Comparison of ENCODE assay signal across 9 mouse cellular contexts in genomic region chr12:17271272-17271671, GRCm38 (mm10). TPM values are rescaled to one million over a fixed set of nuclear protein-coding genes. Genes with fewer than 3 reads are reported as not detected.
DNase-seq lines count a peak whose midpoint lies in the region; ATAC-seq and TF ChIP-seq lines count a peak whose summit lies in the region.
"Had no signal": no experiment of that assay in that cellular context is flagged by ENCODE, and none has a peak within 500 bp of the region (broad histone marks: within the 10 kb centered on the region; RNA-seq: fewer than 3 reads in every experiment).

No protein-coding gene starts in this region.

- ATAC-seq in heart, postnatal 0 days (ENCODE audit: insufficient read depth, low read depth), result no peak
- no peak for ATAC-seq in G1E (ENCODE audit: extremely low read depth, insufficient number of reproducible peaks, low FRiP score, poor library complexity, severe bottlenecking)
- peak; percentile 53 for ATAC-seq in granulocyte monocyte progenitor cell, adult 5-6 weeks (replicated peaks; ENCODE audit: poor library complexity, severe bottlenecking)
- peak; percentile 32 for ATAC-seq in neutrophil, adult 5-6 weeks (ENCODE audit: extremely low read depth, insufficient number of reproducible peaks, low FRiP score, poor library complexity, severe bottlenecking)
- no peak for ATAC-seq in megakaryocyte-erythroid progenitor cell, adult 5-6 weeks (replicated peaks; ENCODE audit: low FRiP score, low TSS enrichment, poor library complexity, severe bottlenecking)

- no peak for TF ChIP-seq EP300 in heart, postnatal 0 days (IDR thresholded peaks at IDR 0.05; ENCODE audit: low read depth)

- peaks cover 62% of the 10 kb centered on the region for H3K36me3 ChIP-seq in heart, postnatal 0 days (replicated peaks; ENCODE audit: control insufficient read depth, insufficient read depth, low read length)
- peaks cover 80% of the 10 kb centered on the region for H3K36me3 ChIP-seq in G1E (replicated peaks)
- H3K36me3 ChIP-seq in limb, embryonic 10.5 days, result peaks cover 81% of the 10 kb centered on the region

- no peak overlapping the region for H3K4me3 ChIP-seq in heart, postnatal 0 days (ENCODE audit: low read depth, low read length)
- no peak overlapping the region for H3K4me3 ChIP-seq in G1E (ENCODE audit: low read depth, low read length)
- no peak overlapping the region for H3K4me3 ChIP-seq in limb, embryonic 10.5 days
- H3K4me3 ChIP-seq: embryonic facial prominence, embryonic 12.5 days had no signal

- 72% methylated on average over 1 of the region's 1 CpGs for WGBS in heart, postnatal 0 days
- 77% methylated on average over 1 of the region's 1 CpGs for WGBS in limb, embryonic 10.5 days

- H3K9ac ChIP-seq in heart, postnatal 0 days (replicated peaks; ENCODE audit: low read depth, low read length), result no peak overlapping the region
- H3K9ac ChIP-seq: embryonic facial prominence, embryonic 12.5 days had no signal

- no peak overlapping the region for H3K4me2 ChIP-seq in heart, postnatal 0 days (ENCODE audit: low read depth, low read length)
- H3K4me2 ChIP-seq: embryonic facial prominence, embryonic 12.5 days had no signal

- no peaks in the 10 kb centered on the region for H3K9me3 ChIP-seq in heart, postnatal 0 days (replicated peaks; ENCODE audit: control insufficient read depth, low read length)
- H3K9me3 ChIP-seq in G1E (replicated peaks), result no peaks in the 10 kb centered on the region
- no peaks in the 10 kb centered on the region for H3K9me3 ChIP-seq in limb, embryonic 10.5 days (replicated peaks)
- H3K9me3 ChIP-seq: embryonic facial prominence, embryonic 12.5 days had no signal

- peaks cover 9% of the 10 kb centered on the region for H3K4me1 ChIP-seq in heart, postnatal 0 days (ENCODE audit: control insufficient read depth, insufficient read depth)
- H3K4me1 ChIP-seq in G1E (ENCODE audit: insufficient read depth, low read depth, low read length), result peaks cover 19% of the 10 kb centered on the region
- H3K4me1 ChIP-seq in limb, embryonic 10.5 days, result peaks cover 16% of the 10 kb centered on the region

- H3K27ac ChIP-seq in heart, postnatal 0 days (ENCODE audit: low read depth), result no peak overlapping the region
- H3K27ac ChIP-seq in limb, embryonic 10.5 days, result no peak overlapping the region
- H3K27ac ChIP-seq: embryonic facial prominence, embryonic 12.5 days had no signal

- H3K27me3 ChIP-seq in heart, postnatal 0 days (ENCODE audit: control insufficient read depth, insufficient read depth, low read length), result no peaks in the 10 kb centered on the region
- H3K27me3 ChIP-seq in G1E (ENCODE audit: insufficient read depth, low read length), result no peaks in the 10 kb centered on the region
- H3K27me3 ChIP-seq in limb, embryonic 10.5 days (ENCODE audit: low read depth, poor library complexity, severe bottlenecking), result no peaks in the 10 kb centered on the region
- H3K27me3 ChIP-seq: embryonic facial prominence, embryonic 12.5 days had no signal

- DNase-seq in heart, postnatal 0 days (ENCODE audit: low spot score), result no peak
- DNase-seq in heart, adult 11 months, result no peak
- DNase-seq in 3T3-L1 (ENCODE audit: low read depth, low spot score) (peak; percentile 74), G1E (ENCODE audit: low spot score) (no peak)
- DNase-seq in limb, embryonic 10.5 days (ENCODE audit: low spot score), result no peak

- TF ChIP-seq CTCF in heart, postnatal 0 days (IDR thresholded peaks at IDR 0.05; ENCODE audit: low read depth), result peak; percentile 41
- peak; percentile 33; the same call in 1 of the 2 replicates for TF ChIP-seq CTCF in G1E (IDR thresholded peaks at IDR 0.05; ENCODE audit: low read depth, low read length)

RNA-seq across cellular contexts. Expression of gene Pdia6, which starts 4.9 kb away (rescaled TPM):
- total RNA-seq in heart, postnatal 0 days (2014; rRNA removed; ENCODE audit: low replicate concordance), result 52.7 and 106 TPM in 2 replicates
- polyA plus RNA-seq in heart, postnatal 0 days (2015; fragmentation: Nextera tagmentation; extraction: Ambion mirVana), result 129 and 164 TPM in 2 replicates
- total RNA-seq in G1E (2014; fragmentation: Nextera tagmentation) (43.0 and 47.0 TPM in 2 replicates), G1E (2017) (112 and 115 TPM in 2 replicates)
- polyA plus RNA-seq in G1E (2012), result 6.4 and 12.3 TPM in 2 replicates
- 311 and 350 TPM in 2 replicates for total RNA-seq in granulocyte monocyte progenitor cell, adult 5-6 weeks (2014; fragmentation: Nextera tagmentation)
- total RNA-seq in granulocyte monocyte progenitor cell, adult 5-6 weeks (2017), result 596 and 685 TPM in 2 replicates
- 104 and 112 TPM in 2 replicates for total RNA-seq in neutrophil, adult 5-6 weeks (2017)
- total RNA-seq in megakaryocyte-erythroid progenitor cell, adult 5-6 weeks (2014; fragmentation: Nextera tagmentation), result 68.3 and 94.4 TPM in 2 replicates
- total RNA-seq in megakaryocyte-erythroid progenitor cell, adult 5-6 weeks (2017), result 175 and 216 TPM in 2 replicates
- polyA plus RNA-seq in limb, embryonic 10.5 days (2016; fragmentation: Nextera tagmentation; extraction: Ambion mirVana), result 641 and 657 TPM in 2 replicates

RNA-seq across cellular contexts. Expression of gene Atp6v1c2, which starts 57.9 kb away (rescaled TPM):
- total RNA-seq in heart, postnatal 0 days (2014; rRNA removed; ENCODE audit: low replicate concordance), result not detected in 2 replicates
- 0.12 and 0.38 TPM in 2 replicates for polyA plus RNA-seq in heart, postnatal 0 days (2015; fragmentation: Nextera tagmentation; extraction: Ambion mirVana)
- not detected in 2 replicates for total RNA-seq in G1E (2014; fragmentation: Nextera tagmentation)
- 0.12 and 0.22 TPM in 2 replicates for total RNA-seq in G1E (2017)
- not detected in 2 replicates for polyA plus RNA-seq in G1E (2012)
- not detected in 2 replicates for total RNA-seq in granulocyte monocyte progenitor cell, adult 5-6 weeks (2014; fragmentation: Nextera tagmentation)
- total RNA-seq in granulocyte monocyte progenitor cell, adult 5-6 weeks (2017), result not detected in 2 replicates
- not detected in 2 replicates for total RNA-seq in neutrophil, adult 5-6 weeks (2017)
- total RNA-seq in megakaryocyte-erythroid progenitor cell, adult 5-6 weeks (2014; fragmentation: Nextera tagmentation), result not detected in 2 replicates
- not detected in 2 replicates for total RNA-seq in megakaryocyte-erythroid progenitor cell, adult 5-6 weeks (2017)
- 0.36 and 0.49 TPM in 2 replicates for polyA plus RNA-seq in limb, embryonic 10.5 days (2016; fragmentation: Nextera tagmentation; extraction: Ambion mirVana)

Comparison
In these comparisons a context has a peak if more than half of its experiments do, and no peak if none do; other contexts are left out.
1. ATAC-seq: peak in granulocyte monocyte progenitor cell, adult 5-6 weeks (single experiment) and neutrophil, adult 5-6 weeks (single experiment); none in heart, postnatal 0 days (single experiment), G1E (single experiment) and megakaryocyte-erythroid progenitor cell, adult 5-6 weeks (single experiment).